Mouse (Mus musculus) c-Kit-positive CD71-positive TER-119-positive erythroid progenitor cells, embryonic 14.5 days (primary cell): ENCODE measurements around the gene Hjurp.

Experiments used
- DNase-seq: peaks from one replicate; pipeline ENCODE4 v3.0.0-alpha.2; 2013; ENCODE audit warnings: low spot score

The Hjurp gene

GRCm38 (mm10) chr1:88297480-88298258 is 20.2 kb upstream of the Hjurp start:
- DNase-seq = no peak

DNA sequence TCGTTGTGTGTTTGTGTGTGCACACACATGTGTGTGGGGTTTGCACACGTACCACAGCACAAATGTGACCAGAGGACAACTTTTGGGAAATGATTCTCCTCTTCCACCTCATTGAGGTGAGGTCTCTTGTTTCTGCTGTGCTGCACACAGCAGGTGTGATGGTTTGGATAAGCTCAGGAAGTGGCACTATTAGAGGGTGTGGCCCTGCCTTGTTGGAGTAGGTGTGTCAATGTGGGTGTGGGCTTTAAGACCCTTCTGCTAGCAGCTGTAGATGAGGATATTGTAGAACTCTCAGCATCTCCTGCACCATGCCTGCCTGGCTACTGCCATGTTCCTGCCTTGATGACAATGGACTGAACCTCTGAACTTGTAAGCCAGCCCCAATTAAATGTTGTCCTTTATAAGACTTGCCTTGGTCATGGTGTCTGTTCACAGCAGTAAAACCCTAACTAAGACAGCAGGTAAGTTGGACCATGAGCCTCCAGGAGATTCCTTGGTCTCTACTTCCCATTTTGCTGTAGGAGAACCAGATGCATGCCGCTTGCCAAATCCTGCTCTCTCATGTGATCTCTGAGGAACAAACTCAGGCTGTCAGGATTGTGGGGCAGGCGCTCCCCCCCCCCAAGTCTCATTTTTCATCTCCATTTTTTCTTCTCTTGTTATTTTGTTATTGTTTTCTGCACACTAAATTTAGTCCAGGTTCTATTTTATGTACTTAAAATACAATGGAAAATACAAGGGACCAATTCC is 18.9 kb upstream of the Hjurp start:
- no peak for DNase-seq

DNA sequence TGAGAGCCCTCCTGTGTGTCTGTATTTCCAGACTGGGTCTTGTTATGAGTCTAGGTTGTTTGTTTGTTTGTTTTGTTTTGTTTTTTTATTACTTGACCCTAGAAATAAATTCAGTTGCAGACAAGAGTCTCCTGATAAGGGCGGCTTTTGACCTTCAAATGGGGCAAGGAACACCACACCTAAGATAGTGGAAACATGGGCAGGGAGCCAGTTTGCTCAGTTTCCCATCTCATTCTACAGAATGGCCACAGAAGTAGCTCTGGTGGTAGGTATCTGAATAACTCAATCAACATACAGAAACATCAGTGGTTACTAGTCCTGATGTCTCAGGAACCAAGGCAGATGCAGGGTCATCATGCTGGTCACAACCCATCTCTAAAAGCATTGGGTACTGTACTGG is 17.2 kb upstream of the Hjurp start:
- no peak for DNase-seq

DNA sequence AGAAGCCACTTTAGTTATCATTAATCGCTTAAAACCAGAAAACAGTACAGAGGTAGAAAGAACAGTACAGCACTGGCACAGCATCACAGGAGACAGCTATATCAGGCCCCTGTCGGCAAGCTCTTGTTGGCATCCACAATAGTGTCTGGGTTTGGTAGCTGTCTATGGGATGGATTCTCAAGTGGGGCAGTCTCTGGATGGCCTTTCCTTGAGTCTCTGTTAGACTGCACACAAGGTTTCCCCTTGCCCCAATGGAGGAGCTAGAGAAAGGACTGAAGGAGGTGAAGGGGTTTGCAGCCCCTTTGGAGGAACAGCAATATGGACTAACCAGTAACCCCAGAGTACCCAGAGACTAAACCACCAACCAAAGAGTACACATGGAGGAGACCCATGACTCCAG is 14.6 kb upstream of the Hjurp start:
- DNase-seq = no peak

GRCm38 (mm10) chr1:88291409-88292005 is 14.1 kb upstream of the Hjurp start:
- no peak for DNase-seq

DNA sequence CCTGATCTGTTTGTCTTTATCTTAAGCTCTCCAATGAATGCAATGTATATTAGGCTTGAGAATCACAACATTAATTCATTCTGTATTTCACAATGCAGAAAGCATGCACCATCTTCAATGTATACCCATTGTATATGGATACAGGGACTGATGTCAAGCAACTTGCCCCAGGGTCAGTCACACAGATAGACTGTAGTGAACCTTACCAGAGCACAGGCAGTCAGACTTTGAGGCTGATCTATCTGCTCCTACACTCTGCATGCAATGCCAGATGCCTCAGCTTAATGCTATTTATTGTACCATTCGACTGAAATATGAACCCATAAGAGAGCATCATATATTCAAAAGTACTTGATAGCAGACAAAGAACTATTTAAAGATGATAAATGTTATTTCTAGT is 13.1 kb upstream of the Hjurp start:
- no peak for DNase-seq

DNA sequence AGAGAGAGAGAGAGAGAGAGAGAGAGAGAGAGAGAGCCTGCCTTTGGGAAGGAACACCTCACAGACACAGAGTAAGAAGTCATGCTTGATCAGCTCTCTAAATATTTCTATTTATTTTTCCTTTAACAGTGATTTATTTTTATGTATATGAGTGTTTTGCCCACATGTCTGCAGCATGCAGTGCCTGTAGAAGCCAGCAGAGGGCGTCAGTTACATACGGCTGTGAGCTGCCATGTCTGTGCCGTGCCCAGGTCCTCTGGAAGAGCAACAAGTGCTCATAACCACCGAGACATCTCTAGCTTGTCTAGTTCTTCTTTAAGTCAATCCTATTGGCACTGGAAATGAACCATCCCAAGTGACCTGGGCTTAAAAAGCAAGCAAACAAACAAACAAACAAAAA is 12.5 kb upstream of the Hjurp start:
- DNase-seq = no peak

GRCm38 (mm10) chr1:88289152-88289551 is 11.7 kb upstream of the Hjurp start:
- no peak for DNase-seq

DNA sequence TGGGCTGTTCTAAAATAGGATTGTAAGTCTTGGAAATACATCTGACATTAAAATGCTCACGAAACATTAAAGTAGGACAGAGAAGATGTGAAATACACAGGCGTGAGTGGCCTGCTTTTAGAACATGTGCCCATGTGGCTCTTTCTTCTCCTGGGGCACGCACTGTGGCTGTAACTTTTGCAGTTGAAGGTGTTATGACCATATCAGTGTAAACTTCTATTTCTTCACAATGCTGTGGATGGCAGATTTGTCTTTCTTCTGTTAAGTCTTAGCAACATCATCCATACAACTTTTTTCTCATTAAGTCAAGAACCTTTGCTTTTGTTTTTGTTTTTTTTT is 11.3 kb upstream of the Hjurp start:
- DNase-seq = no peak

DNA sequence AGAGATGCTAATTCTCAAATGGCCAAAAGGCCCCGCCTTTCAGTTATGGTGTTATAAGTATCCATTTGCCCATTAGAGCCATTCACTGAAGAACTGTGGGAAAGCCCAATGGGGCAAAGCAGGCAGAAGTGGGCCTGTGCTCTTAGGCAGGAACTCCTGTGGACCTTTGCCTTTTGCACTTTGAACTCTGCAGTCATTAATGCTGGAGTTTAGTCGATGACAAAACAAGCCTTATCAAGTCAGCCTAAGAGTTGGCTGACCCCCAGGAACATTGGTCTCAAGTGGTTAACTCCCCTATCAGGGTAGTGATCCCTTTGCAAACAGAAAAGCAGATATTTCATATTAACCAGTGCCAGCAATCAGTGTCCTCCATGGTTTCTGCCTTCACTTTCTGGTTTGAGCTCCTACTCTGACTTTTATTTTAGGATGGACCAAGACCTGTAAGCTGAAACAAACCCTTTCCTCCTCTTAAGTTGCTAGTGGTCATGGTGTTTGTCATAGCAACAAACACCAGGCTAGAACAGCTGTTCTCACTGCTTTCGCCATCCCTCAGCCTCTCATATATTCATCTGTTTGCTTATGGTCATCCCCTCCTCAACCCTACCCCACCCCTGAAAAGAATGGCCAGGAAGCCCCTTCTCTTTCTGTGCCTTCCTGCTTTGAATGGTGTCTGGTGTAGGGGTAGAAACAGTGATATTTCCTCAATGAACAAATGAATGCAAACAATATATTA is 10.8 kb upstream of the Hjurp start:
- DNase-seq = no peak

DNA sequence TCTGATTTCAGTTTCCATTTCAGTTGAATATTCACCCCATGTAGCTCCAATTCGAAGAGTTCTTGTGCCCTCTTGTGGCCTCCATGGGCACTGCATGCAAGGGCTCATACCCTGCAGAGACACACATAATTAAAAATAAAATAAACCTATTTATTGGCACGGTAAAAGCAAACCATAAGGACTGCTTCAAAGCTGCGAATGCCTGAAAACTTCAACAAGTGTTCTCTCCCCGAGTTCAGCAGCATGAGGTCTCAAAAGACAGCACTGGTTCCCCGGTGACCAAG is 10.2 kb upstream of the Hjurp start:
- DNase-seq = peak; percentile 61

GRCm38 (mm10) chr1:88286887-88287696 is 9.7 kb upstream of the Hjurp start:
- no peak for DNase-seq

DNA sequence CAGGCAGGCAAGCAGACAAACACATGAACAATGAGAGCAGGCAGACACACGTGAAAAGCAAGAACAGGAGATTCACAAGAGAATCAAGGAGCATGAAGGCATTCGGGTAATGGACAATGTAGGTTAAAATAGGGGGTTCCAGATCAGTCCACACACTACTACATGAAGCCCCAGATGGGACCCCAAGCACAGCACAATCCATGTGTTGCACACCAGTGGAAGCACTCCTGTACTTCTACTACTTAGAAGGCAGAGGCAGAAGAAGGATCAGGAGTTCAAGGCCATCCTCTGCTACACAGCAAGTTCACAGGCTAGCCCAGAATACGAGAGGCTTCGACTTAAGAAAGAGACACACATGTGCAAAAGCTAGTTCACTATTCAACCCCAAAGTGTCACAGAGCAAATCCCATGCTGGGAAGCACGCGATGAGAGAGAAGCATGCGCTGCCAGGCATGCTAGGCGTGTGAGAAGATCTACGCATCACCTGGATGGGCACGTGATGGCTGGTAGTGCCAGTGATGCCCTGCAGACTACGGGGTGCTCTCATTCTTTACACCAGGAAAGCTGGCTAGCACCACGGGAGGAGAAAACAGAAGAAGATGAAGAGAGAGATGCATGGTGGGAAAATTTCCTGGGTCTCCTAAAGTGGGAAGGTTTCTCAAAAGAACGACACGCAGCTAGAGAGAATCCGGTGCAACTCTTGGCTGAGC is 8.9 kb upstream of the Hjurp start:
- no peak for DNase-seq

- no peak for DNase-seq
Measured at GRCm38 (mm10) chr1:88285652-88286051, 8.2 kb upstream of the Hjurp start.

GRCm38 (mm10) chr1:88284946-88285320 is 7.5 kb upstream of the Hjurp start:
- no peak for DNase-seq

DNA sequence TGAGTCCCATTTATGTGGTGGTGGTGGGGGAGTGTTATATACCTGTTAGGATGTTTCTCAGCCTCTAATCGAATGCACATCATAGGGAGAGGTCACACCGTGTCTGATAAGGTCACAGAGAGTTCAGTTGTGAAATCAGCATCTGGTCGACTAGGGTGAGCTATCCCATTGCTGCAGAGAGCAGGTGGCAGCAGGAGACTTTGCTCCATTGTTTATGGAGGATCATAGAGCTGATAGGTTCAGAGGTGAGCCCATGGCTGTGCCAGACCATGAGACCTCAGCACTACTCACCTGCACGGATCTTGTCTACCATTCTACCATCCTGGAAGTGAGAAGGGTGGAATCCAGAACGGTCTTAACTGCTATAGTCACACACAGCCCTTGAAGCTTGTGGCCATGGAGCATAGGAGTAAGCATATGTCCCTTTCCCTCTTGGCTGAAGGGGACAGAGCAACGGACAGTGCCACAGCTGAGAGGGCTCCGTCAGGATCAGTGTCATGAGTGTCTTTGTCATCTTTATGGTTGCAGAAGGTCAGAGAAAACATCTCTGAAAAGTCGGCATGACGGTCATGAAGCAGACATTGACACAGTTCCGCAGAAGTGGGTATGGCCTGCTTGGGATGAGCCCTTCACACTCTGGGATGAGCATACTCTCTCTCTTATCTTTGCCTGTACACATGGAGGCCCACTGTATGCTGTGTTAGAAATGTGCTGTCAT is 7.0 kb upstream of the Hjurp start:
- DNase-seq = no peak

DNA sequence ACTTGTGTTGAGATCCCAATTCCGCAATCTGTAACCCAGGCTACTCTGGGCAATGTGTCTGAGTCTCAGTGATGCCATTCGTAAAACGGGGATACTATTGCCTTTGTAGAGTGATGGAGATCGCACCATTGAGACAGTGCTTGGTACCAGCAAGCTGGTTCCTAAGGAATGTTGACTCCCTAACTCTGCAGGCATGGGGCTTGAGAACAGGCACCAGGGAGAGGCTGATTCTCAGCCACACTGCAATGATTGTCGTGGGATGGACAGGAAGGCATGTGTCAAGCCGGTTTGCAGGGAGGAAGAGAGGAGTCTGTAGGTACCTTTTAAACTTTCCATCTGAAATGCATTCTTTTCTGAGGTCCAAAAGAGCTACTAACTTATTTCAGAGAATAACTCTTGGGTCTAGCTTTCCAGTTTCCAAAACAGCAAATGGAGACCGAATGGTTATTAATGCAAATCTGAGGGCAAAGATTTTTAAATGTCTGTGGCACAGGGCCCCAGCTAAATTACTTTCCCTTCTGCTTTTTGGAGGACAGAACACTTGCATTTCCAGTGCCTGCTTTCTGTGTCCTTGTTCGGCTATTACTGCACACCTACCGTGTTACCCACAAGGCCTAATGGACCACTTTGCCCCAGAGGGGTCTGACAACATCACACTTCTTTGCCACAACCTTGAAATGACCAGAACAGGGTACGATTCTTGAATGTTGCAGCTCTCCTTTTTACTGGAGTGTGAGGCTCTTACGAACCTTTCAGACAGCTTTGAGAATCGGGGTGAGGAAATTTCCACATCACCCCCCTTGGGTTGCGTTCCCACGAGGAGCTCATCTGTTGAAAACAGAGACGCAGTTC is 6.2 kb upstream of the Hjurp start:
- DNase-seq = no peak

DNA sequence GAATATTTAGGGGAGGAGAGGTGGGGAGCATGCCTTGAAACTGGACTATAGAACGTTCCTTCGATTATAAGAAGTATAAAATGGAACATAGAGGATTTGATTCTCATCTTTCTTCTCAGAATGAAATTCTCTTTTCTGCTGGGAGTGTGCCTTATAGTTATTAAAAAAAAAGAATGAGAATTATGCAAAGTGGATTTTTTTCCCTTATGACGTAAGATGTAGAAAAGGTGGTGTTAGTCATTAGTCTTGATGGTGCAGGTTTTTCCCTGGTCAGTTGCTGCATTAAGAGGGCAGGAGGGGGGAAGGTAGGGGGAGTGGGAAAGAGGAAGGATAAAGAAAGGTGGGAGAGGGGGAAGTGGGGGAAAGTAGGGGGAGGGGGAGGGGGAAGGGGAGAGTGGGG is 4.9 kb upstream of the Hjurp start:
- no peak for DNase-seq

- DNase-seq = no peak
Measured at GRCm38 (mm10) chr1:88280006-88280690, 2.7 kb upstream of the Hjurp start.
